Mouse (Mus musculus): Measurements from ENCODE around the gene Olfr730.

The Olfr730 gene

GRCm38 (mm10) chr14:50188098-50188497 is at the start of gene Olfr730:
Gene Olfr730 (minus strand): TSS chr14:50188198.
- no peak for DNase-seq (ENCODE audit: low spot score)

GRCm38 (mm10) chr14:50152810-50153209 is 35.2 kb downstream of the Olfr730 start, which contains the start of gene Olfr729:
Gene Olfr729 (minus strand): TSS chr14:50152910.
- DNase-seq (ENCODE audit: low spot score) = no peak

- DNase-seq (ENCODE audit: low spot score) = no peak
These were observed 45.4 kb downstream of the Olfr730 start, which contains the start of gene Olfr728 for GRCm38 (mm10) chr14:50142580-50142979. Gene Olfr728 (minus strand): TSS chr14:50142680.
